Mouse (Mus musculus) adrenal gland, adult 2 months (tissue): ENCODE measurements around the gene Arhgap19. TPM values are rescaled to one million over a fixed set of nuclear protein-coding genes. Genes with fewer than 3 reads are reported as not detected.

Experiments used
- DNase-seq: peaks from one replicate; pipeline ENCODE4 v3.0.0; 2021
- polyA plus RNA-seq: library from polyadenylated mRNA; depleted of rRNA; stranded (reverse); fragments of >200 nt; gene quantifications from 2 replicates; pipeline ENCODE4 v1.2.3, GENCODE M21; 2012
- total RNA-seq, 2 experiments: library from RNA; stranded (reverse); gene quantifications; 2 replicates each; pipeline ENCODE4 v1.2.3; 2021

The Arhgap19 gene
- total and polyA plus RNA-seq, 3 experiments: 0.83 to 5.2 (median 3.5) TPM

- DNase-seq: no peak
These were observed 30.0 kb upstream of the Arhgap19 start for GRCm38 (mm10) chr19:41831718-41832391.

GRCm38 (mm10) chr19:41831101-41831570, 29.3 kb upstream of the Arhgap19 start:
- peak; percentile 76 for DNase-seq

GRCm38 (mm10) chr19:41830106-41831031, 28.5 kb upstream of the Arhgap19 start:
- peak; percentile 70 for DNase-seq

- DNase-seq: peak; percentile 93
These were observed 27.7 kb upstream of the Arhgap19 start, which contains the start of gene Frat1 for GRCm38 (mm10) chr19:41829381-41830105. Frat1 (plus strand) TSS chr19:41829970.

- DNase-seq: no peak
These were observed 27.1 kb upstream of the Arhgap19 start for GRCm38 (mm10) chr19:41828941-41829340.

GRCm38 (mm10) chr19:41826529-41826928, 24.7 kb upstream of the Arhgap19 start:
- DNase-seq: no peak

GRCm38 (mm10) chr19:41824950-41825349, 23.1 kb upstream of the Arhgap19 start:
- no peak for DNase-seq

- DNase-seq: no peak
These were observed 20.7 kb upstream of the Arhgap19 start for GRCm38 (mm10) chr19:41822589-41822988.

GRCm38 (mm10) chr19:41821436-41821835, 19.6 kb upstream of the Arhgap19 start:
- no peak for DNase-seq

- DNase-seq: no peak
These were observed 16.9 kb upstream of the Arhgap19 start for GRCm38 (mm10) chr19:41818749-41819148.

GRCm38 (mm10) chr19:41817325-41817724, 15.5 kb upstream of the Arhgap19 start:
- peak; percentile 35 for DNase-seq

GRCm38 (mm10) chr19:41816915-41817314, 15.1 kb upstream of the Arhgap19 start:
- no peak for DNase-seq

GRCm38 (mm10) chr19:41816410-41816809, 14.6 kb upstream of the Arhgap19 start:
- no peak for DNase-seq

GRCm38 (mm10) chr19:41813374-41813773, 11.5 kb upstream of the Arhgap19 start:
- no peak for DNase-seq

- DNase-seq: peak; percentile 46
These were observed 10.7 kb upstream of the Arhgap19 start for GRCm38 (mm10) chr19:41812525-41812924.

GRCm38 (mm10) chr19:41810074-41810473, 8.2 kb upstream of the Arhgap19 start:
- DNase-seq: no peak

- no peak for DNase-seq
These were observed 6.3 kb upstream of the Arhgap19 start for GRCm38 (mm10) chr19:41808104-41808634.

GRCm38 (mm10) chr19:41807497-41807896, 5.7 kb upstream of the Arhgap19 start:
- DNase-seq: no peak

- no peak for DNase-seq
These were observed 4.0 kb upstream of the Arhgap19 start for GRCm38 (mm10) chr19:41805831-41806230.

GRCm38 (mm10) chr19:41803322-41803721, 1.5 kb upstream of the Arhgap19 start:
- DNase-seq: no peak

- DNase-seq: peak; percentile 33
These were observed 683 bp downstream of the Arhgap19 start for GRCm38 (mm10) chr19:41800986-41801741.
